ENCODE assay signal across 1 mouse cellular context in genomic region chr4:116651797-116652135, GRCm38 (mm10).
TF ChIP-seq lines count a peak whose summit lies in the region.

No protein-coding gene starts in this region.

TF ChIP-seq in CH12.LX, 34 proteins besides CTCF, POLR2A, EP300 and RAD21:
- TF ChIP-seq MYC (IDR thresholded peaks at IDR 0.05; ENCODE audit: low read depth, low read length) (no peak), POLR2AphosphoS2 (IDR thresholded peaks at IDR 0.05; ENCODE audit: low read depth, low read length) (no peak; the same call in 1 of the 2 replicates), ZMIZ1 (IDR thresholded peaks at IDR 0.05; ENCODE audit: low read depth, low read length) (peak; percentile 23; the same call in 1 of the 2 replicates), GABPA (IDR thresholded peaks at IDR 0.05; ENCODE audit: insufficient replicate concordance, low read depth, low read length) (no peak), TBP (conservative IDR thresholded peaks at IDR 0.05; ENCODE audit: low read depth, low read length) (no peak), UBTF (IDR thresholded peaks at IDR 0.05; ENCODE audit: low read depth, low read length) (no peak), NELFE (IDR thresholded peaks at IDR 0.05; ENCODE audit: low read depth, low read length) (0 out of 2 replicates have a peak, but pooled peaks have one; percentile 42), ZC3H11A (IDR thresholded peaks at IDR 0.05; ENCODE audit: low read depth, low read length) (no peak)
